Mouse (Mus musculus) stomach, postnatal 0 days (tissue): Measurements from ENCODE around the gene Rai14. TPM values are rescaled to one million over a fixed set of nuclear protein-coding genes. Genes with fewer than 3 reads are reported as not detected.

Experiments used
- ATAC-seq: fragments of 200-750 bp; cut with Nextera tagmentation; 2 replicates; pipeline ENCODE4 v1.8.0; 2017; ENCODE audit not compliant: low FRiP score, low TSS enrichment
- DNase-seq: peaks from one replicate; pipeline ENCODE4 v3.0.0-alpha.2; 2016; ENCODE audit warnings: low spot score
- H3K27ac ChIP-seq: fragments of 300-500 bp; sonication (generic); replicated peaks from 2 replicates; pipeline ENCODE4 v1.5.1; 2014; ENCODE audit warnings: mild to moderate bottlenecking, control low read depth
- H3K27me3 ChIP-seq: fragments of 300-500 bp; sonication (generic); 2 replicates; pipeline ENCODE4 v1.6.1; 2014; ENCODE audit warnings: low read length; ENCODE audit not compliant: control insufficient read depth, insufficient read depth
- H3K36me3 ChIP-seq: fragments of 300-500 bp; sonication (generic); 2 replicates; pipeline ENCODE4 v1.6.1; 2014; ENCODE audit warnings: low read length, mixed read lengths; ENCODE audit not compliant: control insufficient read depth, insufficient read depth
- H3K4me1 ChIP-seq: fragments of 300-500 bp; sonication (generic); replicated peaks from 2 replicates; pipeline ENCODE4 v1.6.1; 2014; ENCODE audit warnings: antibody characterized with exemption; ENCODE audit not compliant: control insufficient read depth, insufficient read depth
- H3K4me2 ChIP-seq: fragments of 300-500 bp; sonication (generic); replicated peaks from 2 replicates; pipeline ENCODE4 v1.6.1; 2014; ENCODE audit warnings: low read depth, mild to moderate bottlenecking, control low read depth, moderate library complexity
- H3K4me3 ChIP-seq: fragments of 300-500 bp; sonication (generic); 2 replicates; pipeline ENCODE4 v1.5.1; 2014; ENCODE audit warnings: low read depth, low read length, control low read depth
- H3K9ac ChIP-seq: fragments of 300-500 bp; sonication (generic); 2 replicates; pipeline ENCODE4 v1.6.1; 2014; ENCODE audit warnings: mild to moderate bottlenecking, low read length, control low read depth, mixed read lengths
- H3K9me3 ChIP-seq: fragments of 300-500 bp; sonication (generic); 2 replicates; pipeline ENCODE4 v1.6.1; 2016; ENCODE audit warnings: low read length; ENCODE audit not compliant: control insufficient read depth
- CTCF ChIP-seq: IDR thresholded peaks from 2 replicates; pipeline ENCODE4 v1.5.1; 2016; ENCODE audit warnings: antibody characterized with exemption, low read depth, mild to moderate bottlenecking, moderate library complexity
- EP300 ChIP-seq: optimal IDR thresholded peaks from 2 replicates; pipeline ENCODE3; 2016; ENCODE audit warnings: antibody characterized with exemption
- WGBS: fragments of 180-500 bp; shearing (Covaris S2); extraction: QIAGEN DNeasy Blood & Tissue Kit; methylation state at CpG from one replicate; pipeline ENCODE4 v1.1.7; 2014; 5-methylcytosine and 5-hydroxymethylcytosine counted together
- polyA plus RNA-seq: library from polyadenylated mRNA; unstranded; fragments of >200 nt; fragmentation: Nextera tagmentation; extraction: Ambion mirVana; gene quantifications from 2 replicates; pipeline ENCODE4 v1.2.1, GENCODE M21; 2015

The Rai14 gene
- polyA plus RNA-seq, 1 experiment from 2014 or later, result 8.0 TPM

GRCm38 (mm10) chr15:10705752-10706151 is 8.7 kb downstream of the Rai14 start:
- Histone ChIP-seq H3K36me3 (no peaks in the 10 kb centered on the region), H3K27me3 (no peaks in the 10 kb centered on the region), H3K9me3 (no peaks in the 10 kb centered on the region), H3K9ac (no peak overlapping the region), H3K4me1 (no peaks in the 10 kb centered on the region; the same call in 1 of the 2 replicates), H3K27ac (no peak overlapping the region), H3K4me3 (no peak overlapping the region), H3K4me2 (no peak overlapping the region)
- TF ChIP-seq CTCF (no peak), EP300 (no peak)
- 58% methylated on average over 5 of the region's 5 CpGs for WGBS
- no peak for DNase-seq
- ATAC-seq, result no peak

DNA sequence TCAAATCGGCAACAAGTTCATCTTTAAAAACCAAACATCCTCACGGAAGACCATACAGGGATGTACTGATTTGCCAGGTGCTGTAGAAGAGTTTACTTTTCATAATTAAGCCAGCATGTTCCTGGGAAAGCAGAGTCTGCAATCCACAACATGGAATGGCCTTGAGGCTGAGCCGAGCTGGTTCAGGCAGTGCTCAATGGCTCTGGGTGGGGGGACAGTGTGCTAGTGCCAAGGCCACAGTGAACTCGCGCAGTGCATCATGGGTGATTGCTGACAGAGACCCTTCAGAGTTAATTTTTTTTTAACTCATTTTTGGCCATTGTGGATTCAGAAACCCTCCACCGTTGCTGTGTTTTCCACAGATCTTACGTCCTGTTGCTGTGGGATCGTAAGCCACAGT is 10.1 kb downstream of the Rai14 start:
- no peaks in the 10 kb centered on the region for H3K27me3 ChIP-seq
- H3K4me1 ChIP-seq, result no peaks in the 10 kb centered on the region; the same call in 1 of the 2 replicates
- H3K4me2 ChIP-seq, result no peak overlapping the region
- DNase-seq (no peak), ATAC-seq (no peak)
- TF ChIP-seq CTCF (no peak), EP300 (no peak)
- 85% methylated on average over 8 of the region's 8 CpGs for WGBS
- H3K9ac ChIP-seq, result no peak overlapping the region
- no peaks in the 10 kb centered on the region for H3K9me3 ChIP-seq
- H3K36me3 ChIP-seq, result no peaks in the 10 kb centered on the region
- H3K4me3 ChIP-seq, result no peak overlapping the region
- H3K27ac ChIP-seq, result no peak overlapping the region

- H3K27me3 ChIP-seq, result no peaks in the 10 kb centered on the region
- no peaks in the 10 kb centered on the region for H3K9me3 ChIP-seq
- WGBS, result 42% methylated on average over 5 of the region's 5 CpGs
- H3K36me3 ChIP-seq, result no peaks in the 10 kb centered on the region
- H3K27ac ChIP-seq, result no peak overlapping the region
- no peaks in the 10 kb centered on the region; the same call in 1 of the 2 replicates for H3K4me1 ChIP-seq
- DNase-seq, result no peak
- TF ChIP-seq CTCF (no peak), EP300 (no peak)
- no peak overlapping the region for H3K9ac ChIP-seq
- ATAC-seq, result no peak
- H3K4me2 ChIP-seq, result no peak overlapping the region
- H3K4me3 ChIP-seq, result no peak overlapping the region
Observed at GRCm38 (mm10) chr15:10701571-10701970, 12.9 kb downstream of the Rai14 start.

- Histone ChIP-seq H3K9ac (no peak overlapping the region), H3K4me1 (no peaks in the 10 kb centered on the region; the same call in 1 of the 2 replicates), H3K27me3 (no peaks in the 10 kb centered on the region), H3K4me2 (no peak overlapping the region), H3K9me3 (no peaks in the 10 kb centered on the region), H3K36me3 (no peaks in the 10 kb centered on the region), H3K27ac (no peak overlapping the region), H3K4me3 (no peak overlapping the region)
- WGBS, result 84% methylated on average over 9 of the region's 9 CpGs
- TF ChIP-seq EP300 (no peak), CTCF (no peak)
- no peak for ATAC-seq
- no peak for DNase-seq
Observed at GRCm38 (mm10) chr15:10700891-10701466, 13.4 kb downstream of the Rai14 start.

DNA sequence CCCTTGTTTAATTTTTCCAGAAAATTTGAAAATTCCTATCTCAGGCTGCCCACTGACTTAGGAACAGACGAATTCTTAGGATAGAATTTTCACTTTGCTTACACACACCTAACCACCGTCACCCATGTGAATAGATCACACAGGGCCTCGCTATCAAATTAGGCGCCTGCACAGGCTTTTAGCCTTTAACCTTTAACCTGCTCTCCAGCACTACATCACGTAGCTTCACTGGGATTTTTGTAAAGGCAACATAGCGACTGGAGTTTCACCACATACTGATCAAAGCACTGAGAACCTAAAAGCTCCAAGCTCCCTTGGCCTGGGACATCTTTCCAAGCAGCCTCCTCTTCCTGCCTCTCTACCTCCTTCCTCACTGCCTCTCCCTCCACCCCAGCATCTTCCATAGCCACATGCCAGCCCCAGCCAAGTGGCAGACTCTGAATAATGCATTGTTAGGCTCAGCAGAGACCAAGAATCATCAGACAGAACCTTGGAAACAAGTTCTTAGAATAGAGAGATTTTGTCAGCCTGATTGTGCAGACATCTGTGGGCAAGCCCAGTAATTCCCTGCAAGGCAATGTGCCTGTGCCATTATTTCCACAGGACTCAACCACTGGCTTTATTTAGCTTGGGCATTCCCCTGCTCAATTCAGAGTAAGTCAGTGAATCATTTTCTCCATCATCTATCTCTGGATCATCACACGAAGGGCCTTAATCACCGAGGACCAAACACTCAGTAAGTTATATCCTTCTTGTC is 17.8 kb downstream of the Rai14 start:
- Histone ChIP-seq H3K4me2 (no peak overlapping the region), H3K27ac (no peak overlapping the region), H3K27me3 (no peaks in the 10 kb centered on the region), H3K36me3 (no peaks in the 10 kb centered on the region), H3K9ac (no peak overlapping the region), H3K4me3 (no peak overlapping the region), H3K4me1 (no peaks in the 10 kb centered on the region; the same call in 1 of the 2 replicates), H3K9me3 (no peaks in the 10 kb centered on the region)
- no peak for TF ChIP-seq CTCF
- TF ChIP-seq EP300, result no peak
- no peak for DNase-seq
- no peak for ATAC-seq
- 71% methylated on average over 8 of the region's 8 CpGs for WGBS

GRCm38 (mm10) chr15:10692627-10693026 is 21.8 kb downstream of the Rai14 start:
- no peak overlapping the region for H3K4me2 ChIP-seq
- ATAC-seq, result no peak
- no peaks in the 10 kb centered on the region for H3K9me3 ChIP-seq
- H3K9ac ChIP-seq, result no peak overlapping the region
- no peak for TF ChIP-seq CTCF
- TF ChIP-seq EP300, result no peak
- H3K27ac ChIP-seq, result no peak overlapping the region
- no peak for DNase-seq
- no peak overlapping the region for H3K4me3 ChIP-seq
- H3K36me3 ChIP-seq, result no peaks in the 10 kb centered on the region
- H3K4me1 ChIP-seq, result no peaks in the 10 kb centered on the region
- H3K27me3 ChIP-seq, result no peaks in the 10 kb centered on the region
- 55% methylated on average over 4 of the region's 4 CpGs for WGBS
